Mouse (Mus musculus) myocyte (in vitro differentiated cells): ENCODE data around the gene Gdf3. TPM values are rescaled to one million over a fixed set of nuclear protein-coding genes. Genes with fewer than 3 reads are reported as not detected.

ENCODE experiments used
- H3K27me3 ChIP-seq: one replicate; pipeline ENCODE4 v1.6.1; 2011; ENCODE audit not compliant: control insufficient read depth, insufficient read depth, insufficient read length
- H3K36me3 ChIP-seq: one replicate; pipeline ENCODE4 v1.6.1; 2011; ENCODE audit not compliant: control insufficient read depth, insufficient read depth
- H3K4me2 ChIP-seq: one replicate; pipeline ENCODE4 v1.6.1; 2011; ENCODE audit warnings: low read depth, control low read depth
- H3K4me3 ChIP-seq: one replicate; pipeline ENCODE4 v1.5.1; 2011; ENCODE audit warnings: mild to moderate bottlenecking, control low read depth, moderate library complexity
- H3K79me2 ChIP-seq: one replicate; pipeline ENCODE4 v1.6.1; 2011; ENCODE audit not compliant: control insufficient read depth, insufficient read depth
- H3ac ChIP-seq: one replicate; pipeline ENCODE4 v1.6.1; 2011; ENCODE audit not compliant: control insufficient read depth, insufficient read length
- CEBPB ChIP-seq: IDR thresholded peaks from 2 replicates; pipeline ENCODE4 v1.6.1; 2011; ENCODE audit warnings: mild to moderate bottlenecking, moderate library complexity; ENCODE audit not compliant: poor library complexity, insufficient read depth, severe bottlenecking
- E2F4 ChIP-seq: IDR thresholded peaks from one replicate; pipeline ENCODE4 v1.6.1; 2011; ENCODE audit warnings: mild to moderate bottlenecking, control low read depth, moderate library complexity; ENCODE audit not compliant: insufficient read depth
- MAX ChIP-seq: IDR thresholded peaks from one replicate; pipeline ENCODE4 v1.6.1; 2011; ENCODE audit warnings: low read depth, mild to moderate bottlenecking, control low read depth
- MYOD1 ChIP-seq, 3 experiments: IDR thresholded peaks; one replicate each; pipeline ENCODE4 v1.6.1; 2011; ENCODE audit warnings: control low read depth in 2 of 3, low read depth in 2 of 3, mild to moderate bottlenecking in 2 of 3, moderate library complexity in 1 of 3; ENCODE audit not compliant: insufficient read length in 2 of 3, control insufficient read depth in 1 of 3
- MYOG ChIP-seq, 3 experiments: IDR thresholded peaks; one replicate each; pipeline ENCODE4 v1.6.1; 2011; ENCODE audit warnings: control low read depth in 2 of 3, low read depth in 2 of 3, mild to moderate bottlenecking in 2 of 3; ENCODE audit not compliant: insufficient read length in 2 of 3, control insufficient read depth in 1 of 3, insufficient read depth in 1 of 3
- POLR2A ChIP-seq: IDR thresholded peaks from one replicate; pipeline ENCODE4 v1.6.1; 2011; ENCODE audit warnings: low read depth, mild to moderate bottlenecking, control low read depth, moderate library complexity; ENCODE audit not compliant: insufficient read length
- POLR2AphosphoS2 ChIP-seq: IDR thresholded peaks from one replicate; pipeline ENCODE4 v1.6.1; 2011; ENCODE audit warnings: low read depth, control low read depth; ENCODE audit not compliant: insufficient read length
- REST ChIP-seq: IDR thresholded peaks from one replicate; pipeline ENCODE4 v1.6.1; 2011; ENCODE audit warnings: mild to moderate bottlenecking, control low read depth, moderate library complexity; ENCODE audit not compliant: insufficient read depth, insufficient read length
- SRF ChIP-seq: IDR thresholded peaks from one replicate; pipeline ENCODE4 v1.6.1; 2011; ENCODE audit warnings: low read depth; ENCODE audit not compliant: control insufficient read depth, insufficient read length
- TCF12 ChIP-seq: IDR thresholded peaks from one replicate; pipeline ENCODE4 v1.6.1; 2011; ENCODE audit warnings: mild to moderate bottlenecking, control low read depth; ENCODE audit not compliant: poor library complexity, insufficient read depth, severe bottlenecking
- TCF3 ChIP-seq: IDR thresholded peaks from one replicate; pipeline ENCODE4 v1.6.1; 2011; ENCODE audit warnings: low read depth, control low read depth; ENCODE audit not compliant: insufficient read length
- USF1 ChIP-seq: IDR thresholded peaks from one replicate; pipeline ENCODE4 v1.6.1; 2011; ENCODE audit warnings: low read depth, mild to moderate bottlenecking, control low read depth, moderate library complexity
- polyA plus RNA-seq: library from polyadenylated mRNA; unstranded; fragments of >200 nt; fragmentation: generic; extraction: Trizol; gene quantifications from one replicate; pipeline ENCODE4 v1.2.1, GENCODE M21; 2012; ENCODE audit warnings: missing spikeins

The Gdf3 gene
- polyA plus RNA-seq, 1 experiment = not detected

GRCm38 (mm10) chr6:122616022-122616421 is 6.1 kb upstream of the Gdf3 start:
- H3K4me2 ChIP-seq = no peak overlapping the region
- no peaks in the 10 kb centered on the region for H3K36me3 ChIP-seq
- H3ac ChIP-seq = no peak overlapping the region
- H3K4me3 ChIP-seq = no peak overlapping the region
- no peak for TF ChIP-seq TCF3
- TF ChIP-seq SRF = no peak
- no peak for TF ChIP-seq MAX
- no peak for TF ChIP-seq MYOD1 (IDR thresholded peaks at IDR 0.05; ENCODE audit: control insufficient read depth in 1 of 3, insufficient read length in 2 of 3, low read depth in 2 of 3)
- TF ChIP-seq MYOG (IDR thresholded peaks at IDR 0.05; ENCODE audit: control insufficient read depth in 1 of 3, insufficient read depth in 1 of 3, insufficient read length in 2 of 3, low read depth in 2 of 3) = no peak
- TF ChIP-seq E2F4 = no peak
- no peak for TF ChIP-seq CEBPB
- no peak for TF ChIP-seq POLR2AphosphoS2
- TF ChIP-seq REST = no peak
- no peak for TF ChIP-seq POLR2A
- TF ChIP-seq USF1 = no peak
- TF ChIP-seq TCF12 = no peak
- H3K79me2 ChIP-seq = no peaks in the 10 kb centered on the region
- H3K27me3 ChIP-seq = no peaks in the 10 kb centered on the region

GRCm38 (mm10) chr6:122614047-122614446 is 4.2 kb upstream of the Gdf3 start:
- no peak overlapping the region for H3ac ChIP-seq
- no peak overlapping the region for H3K4me3 ChIP-seq
- H3K27me3 ChIP-seq = no peaks in the 10 kb centered on the region
- TF ChIP-seq MAX = no peak
- no peak for TF ChIP-seq POLR2A
- TF ChIP-seq TCF12 = no peak
- no peak for TF ChIP-seq TCF3
- TF ChIP-seq SRF = no peak
- TF ChIP-seq MYOD1 (IDR thresholded peaks at IDR 0.05; ENCODE audit: control insufficient read depth in 1 of 3, insufficient read length in 2 of 3, low read depth in 2 of 3) = no peak
- no peak for TF ChIP-seq CEBPB
- TF ChIP-seq USF1 = no peak
- TF ChIP-seq POLR2AphosphoS2 = no peak
- TF ChIP-seq REST = no peak
- no peak for TF ChIP-seq MYOG (IDR thresholded peaks at IDR 0.05; ENCODE audit: control insufficient read depth in 1 of 3, insufficient read depth in 1 of 3, insufficient read length in 2 of 3, low read depth in 2 of 3)
- TF ChIP-seq E2F4 = no peak
- no peaks in the 10 kb centered on the region for H3K79me2 ChIP-seq
- no peaks in the 10 kb centered on the region for H3K36me3 ChIP-seq
- H3K4me2 ChIP-seq = no peak overlapping the region

- TF ChIP-seq MAX = no peak
Measured at GRCm38 (mm10) chr6:122612426-122612825, 2.5 kb upstream of the Gdf3 start.

GRCm38 (mm10) chr6:122609377-122609728 is 534 bp downstream of the Gdf3 start:
- Histone ChIP-seq H3ac (no peak overlapping the region), H3K79me2 (no peaks in the 10 kb centered on the region), H3K4me3 (no peak overlapping the region), H3K27me3 (no peaks in the 10 kb centered on the region), H3K4me2 (no peak overlapping the region), H3K36me3 (no peaks in the 10 kb centered on the region)
- TF ChIP-seq MYOG (IDR thresholded peaks at IDR 0.05; ENCODE audit: control insufficient read depth in 1 of 3, insufficient read depth in 1 of 3, insufficient read length in 2 of 3, low read depth in 2 of 3) = no peak
- TF ChIP-seq SRF = no peak
- no peak for TF ChIP-seq POLR2AphosphoS2
- no peak for TF ChIP-seq USF1
- no peak for TF ChIP-seq CEBPB
- TF ChIP-seq POLR2A = no peak
- no peak for TF ChIP-seq MAX
- no peak for TF ChIP-seq REST
- TF ChIP-seq E2F4 = no peak
- TF ChIP-seq MYOD1 (IDR thresholded peaks at IDR 0.05; ENCODE audit: control insufficient read depth in 1 of 3, insufficient read length in 2 of 3, low read depth in 2 of 3) = no peak
- TF ChIP-seq TCF3 = no peak
- no peak for TF ChIP-seq TCF12

More at GRCm38 (mm10) chr6:122612426-122612825, 2.5 kb upstream of the Gdf3 start:
- Histone ChIP-seq H3K36me3 (no peaks in the 10 kb centered on the region), H3K4me2 (no peak overlapping the region), H3K79me2 (no peaks in the 10 kb centered on the region), H3ac (no peak overlapping the region), H3K4me3 (no peak overlapping the region), H3K27me3 (no peaks in the 10 kb centered on the region)
